Mouse (Mus musculus) brain, embryonic 14.5 days (tissue): ENCODE results near the gene Apba2.

Experiments used
- CTCF ChIP-seq: fragments of 200-500 bp; IDR thresholded peaks from 2 replicates; pipeline ENCODE4 v1.5.1; 2012; ENCODE audit warnings: inconsistent platforms, mild to moderate bottlenecking, moderate library complexity, borderline replicate concordance; ENCODE audit not compliant: insufficient read depth, insufficient read length; ENCODE audit errors: extremely low read depth
- POLR2A ChIP-seq: fragments of 200-500 bp; IDR thresholded peaks from 2 replicates; pipeline ENCODE4 v1.6.1; 2012; ENCODE audit warnings: mild to moderate bottlenecking, inconsistent platforms, borderline replicate concordance; ENCODE audit not compliant: poor library complexity, insufficient read depth, insufficient read length, severe bottlenecking; ENCODE audit errors: extremely low read depth

DNA sequence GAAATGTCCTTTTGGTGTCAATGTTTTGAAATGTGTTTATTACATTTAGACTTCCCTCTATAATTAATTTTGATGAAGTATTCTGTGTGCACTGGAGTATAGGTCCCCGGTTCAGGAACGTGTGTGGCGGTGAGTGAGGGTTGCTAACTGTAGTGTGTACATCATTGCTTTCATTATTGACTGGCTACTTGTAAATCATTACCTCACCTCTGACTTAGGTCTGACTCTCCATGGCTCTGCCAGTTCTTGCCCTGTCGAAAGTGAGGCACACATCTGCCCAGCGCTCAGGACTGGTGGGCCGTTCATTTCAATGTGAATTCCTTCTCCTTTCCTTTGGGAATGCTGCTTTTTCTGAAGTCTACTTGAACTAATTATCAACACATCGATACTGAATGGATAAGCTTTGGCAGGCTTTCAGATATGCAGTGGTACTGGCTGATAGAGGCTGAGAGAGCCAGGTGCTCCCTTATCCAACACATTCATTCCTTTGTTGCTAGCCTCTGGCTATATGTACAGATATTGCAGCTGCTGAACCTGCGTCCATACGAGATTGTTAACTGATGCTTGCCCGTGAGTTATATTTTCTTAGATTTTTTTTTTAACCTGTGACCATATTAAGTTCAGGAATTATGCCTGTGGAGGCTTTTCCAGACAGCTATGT lies 147.6 kb downstream of the Apba2 start:
- TF ChIP-seq POLR2A: no peak
- no peak for TF ChIP-seq CTCF
